Mouse (Mus musculus) layer of hippocampus, postnatal 25 days (tissue): ENCODE data around the gene Atp12a. TPM values are rescaled to one million over a fixed set of nuclear protein-coding genes. Genes with fewer than 3 reads are reported as not detected.

Source experiments
- DNase-seq, 2 experiments: peaks; one replicate each; pipeline ENCODE4 v3.0.0; 2022; ENCODE audit warnings: mixed read lengths in 2 of 2, low spot score in 1 of 2; ENCODE audit errors: extremely low spot score in 1 of 2
- total RNA-seq, 2 experiments: library from RNA; stranded (reverse); gene quantifications; 2 replicates each; pipeline ENCODE4 v1.2.3; 2021

Atp12a gene
- total RNA-seq, 2 experiments from 2014 or later = not detected

- DNase-seq = peak; percentile 52 to 88
Measured at GRCm38 (mm10) chr14:56375731-56376130, 10.9 kb downstream of the Atp12a start.

GRCm38 (mm10) chr14:56377745-56378144 lies 12.9 kb downstream of the Atp12a start:
- DNase-seq = no peak

- no peak for DNase-seq
Measured at GRCm38 (mm10) chr14:56379336-56379735, 14.5 kb downstream of the Atp12a start.

- DNase-seq = no peak
Measured at GRCm38 (mm10) chr14:56382366-56382765, 17.5 kb downstream of the Atp12a start.

GRCm38 (mm10) chr14:56390247-56390646 lies 25.4 kb downstream of the Atp12a start:
- no peak for DNase-seq

GRCm38 (mm10) chr14:56393704-56394312 lies 28.9 kb downstream of the Atp12a start:
- no peak for DNase-seq

GRCm38 (mm10) chr14:56398001-56398400 lies 33.1 kb downstream of the Atp12a start:
- DNase-seq = peak in 1 of 2 experiments; percentile 22

GRCm38 (mm10) chr14:56402311-56403071 lies 37.6 kb downstream of the Atp12a start, which contains the start of gene Rnf17:
Gene Rnf17 (plus strand): TSS chr14:56402581.
- no peak for DNase-seq

- no peak for DNase-seq
Measured at GRCm38 (mm10) chr14:56403072-56403375, 38.2 kb downstream of the Atp12a start.

Other genes with a start within 250 kb of the Atp12a start
- not detected for gene Gzme, start 244.4 kb upstream of the Atp12a start, total RNA-seq
- not detected for gene Gzmd, start 232.5 kb upstream of the Atp12a start, total RNA-seq
- not detected for gene Gzmg, start 205.5 kb upstream of the Atp12a start, total RNA-seq
- gene Gzmn, start 190.5 kb upstream of the Atp12a start, total RNA-seq = not detected
- gene Gzmf, start 153.7 kb upstream of the Atp12a start, total RNA-seq = not detected
- not detected for gene Gzmc, start 130.4 kb upstream of the Atp12a start, total RNA-seq
- not detected for gene Gzmb, start 102.8 kb upstream of the Atp12a start, total RNA-seq
- gene Rnf17, start 37.5 kb downstream of the Atp12a start, total RNA-seq = under 1 TPM; 0.62 to 0.94 TPM
- 1 to 10 TPM; 2.2 to 3.8 TPM for gene Cenpj, start 210.4 kb downstream of the Atp12a start, total RNA-seq
- 1 to 10 TPM; 3.7 to 5.0 TPM for gene Parp4, start 210.6 kb downstream of the Atp12a start, total RNA-seq